Mouse (Mus musculus) granulocyte monocyte progenitor cell, adult 5-6 weeks (primary cell): ENCODE measurements around the gene Tspan2. TPM values are rescaled to one million over a fixed set of nuclear protein-coding genes. Genes with fewer than 3 reads are reported as not detected.

Experiments used
- ATAC-seq: replicated peaks from 2 replicates; pipeline ENCODE4 v1.8.0; 2016; ENCODE audit warnings: mild to moderate bottlenecking, moderate TSS enrichment, inconsistent platforms; ENCODE audit not compliant: poor library complexity, severe bottlenecking
- total RNA-seq, 2 experiments: library from RNA; stranded (forward) in 1 of 2; stranded (reverse) in 1 of 2; fragments of 200-712, 200-1000 nt in 1 of 2; fragments of >200 nt in 1 of 2; fragmentation: Nextera tagmentation in 1 of 2; gene quantifications; 2 replicates each; pipeline ENCODE4 v1.2.3; 2014 to 2017

The Tspan2 gene
- total RNA-seq, 2 experiments from 2014 or later = 18.4 to 27.8 TPM

DNA sequence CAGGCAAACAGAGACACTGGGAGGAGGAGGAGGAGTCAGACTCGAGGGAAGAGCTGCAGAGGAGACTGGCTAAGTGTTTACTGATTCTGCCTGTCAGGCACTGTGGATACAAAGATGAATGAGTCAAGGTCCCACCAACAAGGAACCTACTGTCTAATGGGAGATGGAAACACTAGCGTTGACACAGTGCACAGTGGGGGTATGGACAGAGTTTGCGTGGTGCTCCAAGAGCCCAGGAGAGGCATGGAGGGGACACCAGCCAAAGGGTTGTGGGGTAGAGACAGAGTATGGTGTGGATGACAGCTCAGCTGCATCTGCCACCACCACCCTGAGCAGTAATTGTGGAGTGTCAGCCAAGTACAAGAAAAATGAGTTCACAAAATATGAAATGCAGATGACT lies 28.1 kb downstream of the Tspan2 start:
- ATAC-seq = no peak

DNA sequence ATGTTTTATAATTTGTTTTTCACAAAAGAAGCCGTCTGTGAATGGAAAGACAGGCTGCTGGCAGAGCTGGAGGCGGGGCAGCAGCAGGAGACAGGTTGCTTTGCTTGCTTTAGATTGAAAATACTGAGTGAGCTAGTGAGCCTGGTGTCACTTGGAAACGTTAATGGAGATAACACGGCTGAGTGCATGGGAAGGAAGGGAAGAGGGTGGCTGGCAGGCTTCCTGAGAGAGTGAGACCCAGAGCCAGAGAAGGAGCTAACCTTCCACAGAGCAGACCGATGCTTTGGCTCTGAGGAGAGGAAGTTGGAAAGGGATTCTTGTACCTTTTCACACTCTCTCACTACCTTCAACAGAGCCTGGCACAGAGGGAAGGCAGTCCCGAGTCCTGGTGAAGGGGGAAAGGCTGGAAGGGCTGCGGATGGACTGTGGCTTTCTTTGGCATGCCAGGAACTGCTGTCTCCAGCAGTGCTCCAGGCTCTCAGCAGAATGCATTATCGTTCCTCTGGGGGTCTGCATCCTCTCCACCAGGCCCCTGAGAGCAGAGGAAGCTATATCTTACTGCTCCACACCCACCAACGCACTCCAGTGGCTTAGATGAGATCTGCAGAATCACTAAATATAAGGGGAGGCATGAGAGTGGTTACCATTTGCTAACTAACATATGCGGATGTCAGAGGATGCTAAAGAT lies 29.5 kb downstream of the Tspan2 start:
- ATAC-seq = peak; percentile 22; the same call in 1 of the 2 replicates

DNA sequence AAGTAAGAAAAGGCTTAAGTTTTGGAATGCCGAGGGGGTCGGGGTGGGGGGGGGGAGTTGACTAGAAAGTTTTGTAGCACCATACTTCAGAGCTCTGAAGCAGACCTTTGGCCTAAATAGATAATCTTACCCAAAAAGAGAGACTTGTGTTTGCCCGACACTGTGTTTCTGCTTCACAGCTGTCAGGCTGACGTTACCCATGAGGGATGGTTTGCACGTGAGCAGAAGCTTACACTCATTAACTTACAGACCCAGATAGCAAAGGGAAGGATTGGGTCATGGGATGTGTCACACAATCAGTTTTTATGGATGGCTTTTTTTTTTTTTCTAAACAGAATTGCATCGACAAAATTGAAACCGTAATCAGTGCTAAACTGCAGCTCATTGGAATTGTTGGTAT lies 30.5 kb downstream of the Tspan2 start:
- ATAC-seq = no peak

DNA sequence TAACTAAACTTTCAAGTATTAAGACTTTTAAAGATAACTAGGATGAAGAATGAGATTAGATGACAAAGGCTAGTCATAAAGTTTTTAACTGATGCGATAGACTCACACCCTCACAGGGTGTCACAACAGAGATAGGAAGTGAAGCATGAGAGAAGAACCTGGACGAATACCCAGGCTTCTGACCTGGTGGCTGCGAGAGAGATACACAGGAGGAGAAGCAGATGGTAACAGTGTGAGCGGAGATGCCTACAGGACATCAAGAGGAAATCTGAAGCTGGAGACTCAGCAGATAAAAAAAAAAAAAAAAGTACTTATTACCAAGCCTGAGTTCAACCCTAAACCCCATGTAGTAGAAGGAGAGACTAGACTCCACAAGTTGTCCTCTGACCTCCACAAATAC lies 38.7 kb downstream of the Tspan2 start:
- no peak for ATAC-seq

DNA sequence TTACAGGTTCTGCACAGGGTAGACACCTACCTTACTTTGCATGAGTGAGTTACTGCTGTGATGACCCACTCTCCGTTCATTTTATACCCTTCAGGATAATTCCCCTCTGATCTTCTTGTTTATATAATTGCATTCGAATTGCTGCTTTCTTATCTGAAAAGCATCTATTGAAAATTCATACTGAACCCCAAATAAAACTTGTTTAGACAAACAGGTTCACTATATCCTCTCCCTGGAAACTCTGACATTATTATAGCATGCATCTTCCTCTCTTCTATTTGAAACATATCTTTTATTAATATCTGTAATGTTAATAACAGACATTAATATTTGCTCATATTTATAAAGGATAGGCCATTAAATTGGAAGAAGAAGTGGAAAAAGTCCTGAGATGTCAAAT lies 48.3 kb downstream of the Tspan2 start, which contains the start of gene Tshb:
Gene Tshb, minus strand, starts transcription at position 101 of the 400 bp plus-strand sequence.
- ATAC-seq = no peak

DNA sequence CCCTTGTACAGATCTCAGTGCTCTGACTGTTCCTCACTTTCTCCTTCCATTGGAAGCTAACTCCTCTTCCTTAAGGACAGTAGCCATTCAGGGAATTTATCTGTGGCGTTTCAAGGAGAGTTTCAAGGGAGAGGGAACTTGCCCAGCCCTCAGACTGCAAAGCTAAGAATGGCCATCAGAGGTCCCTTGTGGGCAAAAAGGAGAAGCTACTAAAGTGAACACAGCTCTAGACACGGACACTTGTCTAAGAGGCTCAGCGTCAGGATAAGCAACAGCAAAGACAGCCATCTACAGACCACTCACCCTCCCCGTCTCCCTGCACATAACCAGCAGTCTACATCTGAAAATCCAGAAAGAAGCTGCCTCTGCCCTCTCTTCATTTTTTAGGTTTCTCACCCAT lies 53.0 kb downstream of the Tspan2 start:
- peak; percentile 87 for ATAC-seq

DNA sequence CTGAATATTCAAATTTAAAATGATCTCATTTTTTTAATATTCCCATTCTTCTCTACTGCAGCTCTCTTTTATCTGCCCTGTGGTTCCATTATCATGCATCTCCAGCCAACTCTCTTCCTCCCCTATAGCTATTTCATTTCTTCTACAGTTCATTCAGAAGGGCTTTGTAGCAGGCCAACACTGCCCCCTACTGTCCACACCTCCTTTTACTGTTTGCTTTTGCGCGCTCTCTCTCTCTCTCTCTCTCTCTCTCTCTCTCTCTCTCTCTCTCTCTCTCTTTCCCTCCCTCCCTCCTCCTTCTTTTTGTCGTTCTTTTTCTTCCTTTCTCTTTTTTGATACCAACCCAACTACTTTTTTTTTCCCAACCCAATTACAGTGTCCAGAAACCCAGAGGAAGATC lies 69.6 kb downstream of the Tspan2 start:
- ATAC-seq = peak; percentile 99

DNA sequence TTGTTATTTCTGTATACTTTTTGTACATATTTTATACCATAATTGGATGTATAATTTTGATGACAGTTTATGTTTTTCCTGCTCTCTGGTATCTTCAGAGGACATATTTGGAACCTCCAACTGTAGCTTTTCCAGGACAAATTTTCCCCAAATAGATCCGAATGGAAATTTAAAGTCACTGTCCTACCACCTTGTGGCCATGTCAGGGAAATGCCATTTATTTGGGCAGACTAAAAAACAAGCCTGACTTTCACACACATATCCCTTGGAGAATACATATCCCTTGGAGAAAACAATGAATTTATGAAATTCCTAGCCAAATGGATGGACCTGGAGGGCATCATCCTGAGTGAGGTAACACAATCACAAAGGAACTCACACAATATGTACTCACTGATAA lies 108.1 kb downstream of the Tspan2 start:
- ATAC-seq = no peak

DNA sequence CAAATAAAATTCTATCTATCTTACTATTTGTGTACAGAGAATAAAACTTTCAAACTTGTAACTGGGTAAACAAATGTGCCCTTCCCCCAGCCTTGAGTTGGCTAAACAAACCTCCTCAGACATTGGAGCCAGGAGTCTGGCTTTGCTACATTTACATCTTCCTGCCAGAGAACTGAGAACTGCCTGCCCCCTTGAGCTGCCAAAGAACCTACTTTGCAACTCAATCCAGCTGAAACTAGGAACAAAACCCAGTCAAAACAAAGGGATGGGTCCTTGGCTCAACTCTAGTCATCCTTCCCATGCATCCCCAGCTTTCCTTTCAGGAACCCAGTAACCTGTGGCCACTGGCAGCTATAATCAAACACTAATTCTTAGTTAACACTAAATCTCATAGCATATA lies 114.3 kb downstream of the Tspan2 start:
- no peak for ATAC-seq

Other genes with a start within 250 kb of the Tspan2 start
- gene Tshb, start 48.2 kb downstream of the Tspan2 start, total RNA-seq (2014; fragmentation: Nextera tagmentation) = not detected in 2 replicates
- not detected in 2 replicates for gene Tshb, start 48.2 kb downstream of the Tspan2 start, total RNA-seq (2017)
- not detected in 2 replicates for gene Sycp1, start 201.6 kb downstream of the Tspan2 start, total RNA-seq (2014; fragmentation: Nextera tagmentation)
- not detected in 2 replicates for gene Sycp1, start 201.6 kb downstream of the Tspan2 start, total RNA-seq (2017)
- gene Nr1h5, start 229.6 kb downstream of the Tspan2 start, total RNA-seq (2014; fragmentation: Nextera tagmentation) = not detected in 2 replicates
- not detected in 2 replicates for gene Nr1h5, start 229.6 kb downstream of the Tspan2 start, total RNA-seq (2017)